Mouse (Mus musculus): Measurements from ENCODE around the gene Abl2.

- TF ChIP-seq CTCF (IDR thresholded peaks at IDR 0.05; ENCODE audit: low read depth, low read length): no peak
- TF ChIP-seq POLR2A (IDR thresholded peaks at IDR 0.05; ENCODE audit: extremely low read depth, insufficient read depth, low read length): no peak
Measured at GRCm38 (mm10) chr1:156597089-156597488, 38.5 kb downstream of the Abl2 start.

Measured in liver, adult 2 months (tissue).